Mouse (Mus musculus) spleen, postnatal 4 days (tissue): ENCODE data around the gene Fam149b.

Experiments used
- DNase-seq, 2 experiments: peaks; one replicate each; pipeline ENCODE4 v3.0.0; 2022; ENCODE audit warnings: low spot score in 2 of 2

Fam149b gene

DNA sequence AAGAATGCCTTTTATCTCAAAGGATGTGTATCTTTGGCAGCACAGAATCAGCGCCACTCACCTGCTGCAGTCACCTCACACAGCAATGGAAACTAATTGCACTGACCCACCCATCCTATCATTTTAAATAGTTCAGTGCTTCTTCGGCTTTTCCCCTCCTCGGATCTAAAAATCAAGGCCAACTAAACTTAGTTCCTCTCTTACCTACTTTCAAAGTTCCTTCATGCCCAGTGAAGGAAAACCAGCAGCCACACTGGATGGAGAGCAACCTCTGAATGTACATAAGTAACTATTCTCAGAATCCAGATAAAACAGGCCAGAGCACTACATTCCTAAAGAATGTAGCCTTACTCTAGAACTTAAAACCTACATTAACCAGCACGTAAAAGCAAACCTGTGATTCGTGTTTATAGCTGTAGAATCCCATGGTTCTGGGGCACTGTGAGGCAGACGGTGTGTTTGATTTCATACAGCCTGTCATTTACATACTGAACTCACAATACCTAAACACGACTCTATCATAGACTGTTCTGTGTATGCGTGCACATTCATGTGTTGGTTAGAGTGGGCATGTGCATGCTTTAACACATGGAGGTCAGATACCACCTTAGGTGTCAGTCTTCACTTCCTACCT is 41.6 kb downstream of the Fam149b start:
- no peak for DNase-seq

DNA sequence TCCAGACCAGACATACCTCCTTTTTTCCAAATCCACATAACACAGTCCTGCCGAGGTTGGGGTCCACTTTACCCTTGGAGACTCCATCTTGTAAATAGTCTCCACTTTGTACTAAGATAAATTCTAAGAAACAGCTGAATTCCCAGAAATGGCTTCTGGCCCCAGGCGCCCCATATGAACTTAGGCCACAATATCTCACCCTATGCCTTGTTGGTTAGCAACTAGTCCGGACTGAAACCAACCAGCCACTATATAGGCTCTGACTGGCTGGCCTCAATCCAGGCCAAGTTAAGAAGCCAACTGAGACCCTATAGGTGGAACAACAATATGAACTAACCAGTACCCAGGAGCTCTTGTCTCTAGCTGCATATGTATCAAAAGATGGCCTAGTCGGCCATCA is 44.4 kb downstream of the Fam149b start:
- no peak for DNase-seq

DNA sequence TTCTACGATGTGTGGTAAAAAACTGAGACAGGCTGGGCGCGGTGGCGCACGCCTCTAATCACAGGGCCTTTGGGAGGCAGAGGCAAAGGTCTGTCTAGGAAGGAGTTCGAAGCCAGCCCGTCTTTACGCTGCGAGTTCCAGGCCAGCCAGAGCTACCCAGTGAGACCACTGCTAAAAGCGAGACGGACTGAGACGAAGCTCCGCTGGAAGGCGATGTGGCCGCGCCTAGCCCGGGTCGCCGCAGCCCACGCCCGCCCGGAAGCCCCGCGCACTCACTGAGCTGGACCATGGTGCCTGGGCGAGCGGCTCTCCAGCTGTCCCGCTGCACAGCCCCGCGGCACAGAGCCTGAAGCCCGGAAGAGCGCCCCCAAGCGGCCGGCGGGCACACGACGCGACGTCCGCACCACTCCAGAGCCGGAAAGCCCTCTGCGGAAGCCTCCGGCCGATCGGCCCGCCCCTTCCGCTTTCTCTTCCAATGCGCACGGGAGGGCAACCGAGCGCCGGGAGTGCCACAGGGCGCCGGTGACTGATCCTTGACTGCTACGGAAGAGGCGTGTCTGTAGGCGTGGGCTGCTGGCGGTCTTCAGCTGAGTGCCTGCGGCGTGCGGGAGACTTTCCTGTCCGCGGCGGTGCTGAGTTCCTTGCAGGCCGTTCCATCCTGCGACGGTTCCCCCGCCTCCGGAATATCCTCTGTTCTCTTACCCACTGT is 45.4 kb downstream of the Fam149b start, which contains the start of gene Mrps16:
Mrps16 (minus strand) TSS at position 430 of the 709 bp plus-strand sequence.
- peak; percentile 93 to 95 for DNase-seq

DNA sequence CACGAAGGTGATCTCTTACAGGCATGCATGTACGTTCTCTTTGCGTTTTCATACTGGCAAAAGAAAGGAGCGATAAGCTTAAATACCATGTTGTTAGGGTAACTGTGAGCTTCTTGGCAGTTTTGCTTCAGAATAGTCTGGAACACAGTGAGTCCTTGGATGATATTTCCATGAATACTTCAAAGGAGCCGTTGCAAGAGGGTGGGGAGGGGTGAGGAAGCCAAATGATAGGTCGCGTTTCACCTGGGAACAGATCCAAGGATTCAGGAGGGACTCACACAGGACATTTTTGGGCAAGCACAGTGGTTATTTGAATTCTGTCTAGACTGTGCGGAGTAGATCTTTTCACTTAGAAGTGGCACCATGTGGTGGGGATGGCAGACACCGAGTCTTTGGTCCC is 49.3 kb downstream of the Fam149b start:
- DNase-seq, result no peak

- DNase-seq, result peak; percentile 49 to 72
Observed at GRCm38 (mm10) chr14:20398864-20399263, 50.9 kb downstream of the Fam149b start.

- peak in 1 of 2 experiments; percentile 35 for DNase-seq
Observed at GRCm38 (mm10) chr14:20400071-20400470, 52.1 kb downstream of the Fam149b start.

DNA sequence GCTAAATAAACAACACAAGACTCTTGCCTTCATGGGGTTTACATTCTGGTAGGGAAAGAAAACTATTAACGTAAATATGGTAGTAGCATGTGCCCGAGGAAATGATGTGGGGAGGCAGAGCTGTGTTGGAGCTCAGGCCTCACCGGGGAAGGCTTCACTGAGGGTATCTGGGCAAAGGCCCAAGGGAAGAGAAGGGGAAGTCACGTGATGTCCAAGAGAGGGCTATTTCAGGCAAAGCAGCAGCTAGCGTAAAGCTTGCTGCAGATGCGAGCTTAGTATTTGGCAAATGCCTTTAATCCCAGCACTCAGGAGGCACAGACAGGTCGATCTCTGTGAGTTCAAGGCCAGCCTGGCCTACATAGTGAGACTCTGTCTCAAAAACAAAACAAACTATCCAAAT is 74.3 kb downstream of the Fam149b start:
- DNase-seq, result no peak

GRCm38 (mm10) chr14:20423046-20423445 is 75.1 kb downstream of the Fam149b start:
- no peak for DNase-seq

DNA sequence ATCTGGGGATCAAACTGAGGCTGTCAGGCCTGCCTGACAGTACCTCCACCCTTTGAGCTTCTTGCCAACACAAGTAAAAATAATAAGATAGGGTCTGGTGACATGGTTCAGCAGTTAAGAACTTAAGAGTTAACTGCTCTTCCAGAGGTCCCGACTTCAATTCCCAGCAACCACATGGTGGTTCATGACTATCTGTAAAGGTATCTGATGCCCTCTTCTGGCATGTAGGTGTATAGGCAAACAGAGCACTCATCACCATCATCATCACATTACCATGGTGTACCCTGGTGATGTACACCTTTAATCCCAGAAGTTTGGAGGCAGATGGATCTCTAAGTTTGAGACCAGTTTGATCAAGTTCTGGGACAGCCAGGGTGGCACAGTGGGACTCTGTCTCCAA is 80.6 kb downstream of the Fam149b start:
- DNase-seq, result no peak

GRCm38 (mm10) chr14:20429833-20430232 is 81.9 kb downstream of the Fam149b start:
- DNase-seq, result no peak

DNA sequence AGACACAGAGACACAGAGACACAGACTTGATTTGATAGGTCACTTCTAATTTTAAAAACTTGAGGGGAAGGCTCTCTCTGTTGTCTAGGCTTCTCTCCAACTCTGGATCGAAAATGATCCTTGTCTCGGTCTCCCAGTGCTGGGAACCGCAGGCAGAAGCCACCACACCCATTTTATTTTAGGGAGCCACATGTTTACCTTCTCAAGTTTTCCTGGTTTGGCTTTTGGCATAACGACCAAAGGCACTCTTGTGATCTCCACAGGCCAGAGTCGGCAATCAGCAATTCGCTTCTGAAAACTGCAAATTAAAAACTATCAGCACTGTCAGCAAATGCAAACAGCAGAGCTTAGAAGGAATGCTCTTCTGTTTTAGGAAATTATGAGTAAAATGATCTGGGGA is 83.8 kb downstream of the Fam149b start:
- DNase-seq, result no peak

GRCm38 (mm10) chr14:20432420-20432819 is 84.5 kb downstream of the Fam149b start:
- no peak for DNase-seq
